Mouse (Mus musculus) liver, adult 2 months (tissue): ENCODE data around the gene Tmc4.
"Not testable (repeated sequence)": the region's sequence is repeated elsewhere in the genome, so short reads cannot be mapped to it uniquely, and the experiment has no call there.

Source experiments
- CTCF ChIP-seq: fragments of 200-500 bp; IDR thresholded peaks from 2 replicates; pipeline ENCODE4 v1.5.1; 2011; ENCODE audit warnings: low read depth, low read length, control low read depth
- POLR2A ChIP-seq: fragments of 200-500 bp; IDR thresholded peaks from 2 replicates; pipeline ENCODE4 v1.6.1; 2011; ENCODE audit warnings: low read length, control low read depth; ENCODE audit not compliant: insufficient read depth; ENCODE audit errors: extremely low read depth

GRCm38 (mm10) chr7:3720268-3720667 lies 42.9 kb upstream of the Tmc4 start, which contains the start of gene Pirb:
- TF ChIP-seq CTCF, POLR2A: not testable (repeated sequence)
